Mouse (Mus musculus) kidney, embryonic 14.5 days (tissue): ENCODE data around the gene Mtcl1. TPM values are rescaled to one million over a fixed set of nuclear protein-coding genes. Genes with fewer than 3 reads are reported as not detected.

Experiments used
- ATAC-seq: fragments of 200-750 bp; cut with Nextera tagmentation; 2 replicates; pipeline ENCODE4 v1.8.0; 2017; ENCODE audit warnings: moderate number of reproducible peaks, mild to moderate bottlenecking, moderate TSS enrichment, moderate library complexity; ENCODE audit not compliant: low FRiP score, low TSS enrichment
- H3K27ac ChIP-seq: fragments of 300-500 bp; sonication (generic); 2 replicates; pipeline ENCODE4 v1.5.1; 2014; ENCODE audit warnings: low read depth, mild to moderate bottlenecking, low read length, moderate library complexity, mixed read lengths
- H3K27me3 ChIP-seq: fragments of 300-500 bp; sonication (generic); 2 replicates; pipeline ENCODE4 v1.6.1; 2014; ENCODE audit warnings: mild to moderate bottlenecking, low read length; ENCODE audit not compliant: control insufficient read depth, insufficient read depth
- H3K36me3 ChIP-seq: fragments of 300-500 bp; sonication (generic); 2 replicates; pipeline ENCODE4 v1.6.1; 2014; ENCODE audit warnings: low read length, mixed read lengths; ENCODE audit not compliant: control insufficient read depth, insufficient read depth
- H3K4me1 ChIP-seq: fragments of 300-500 bp; sonication (generic); 2 replicates; pipeline ENCODE4 v1.6.1; 2014; ENCODE audit warnings: low read length, mixed read lengths; ENCODE audit not compliant: control insufficient read depth, insufficient read depth
- H3K4me2 ChIP-seq: fragments of 300-500 bp; sonication (generic); replicated peaks from 2 replicates; pipeline ENCODE4 v1.6.1; 2014; ENCODE audit warnings: low read depth, mild to moderate bottlenecking, low read length
- H3K4me3 ChIP-seq: fragments of 300-500 bp; sonication (generic); 2 replicates; pipeline ENCODE4 v1.5.1; 2014; ENCODE audit warnings: mild to moderate bottlenecking, low read length
- H3K9ac ChIP-seq: fragments of 300-500 bp; sonication (generic); 2 replicates; pipeline ENCODE4 v1.6.1; 2014; ENCODE audit warnings: low read depth, mild to moderate bottlenecking, low read length, moderate library complexity
- H3K9me3 ChIP-seq: fragments of 300-500 bp; sonication (generic); 2 replicates; pipeline ENCODE4 v1.6.1; 2016; ENCODE audit warnings: low read length; ENCODE audit not compliant: control insufficient read depth
- WGBS: fragments of 180-500 bp; shearing (Covaris S2); extraction: QIAGEN DNeasy Blood & Tissue Kit; methylation state at CpG from one replicate; pipeline ENCODE4 v1.1.7; 2014; 5-methylcytosine and 5-hydroxymethylcytosine counted together
- polyA plus RNA-seq: library from polyadenylated mRNA; unstranded; fragments of >200 nt; fragmentation: Nextera tagmentation; extraction: Ambion mirVana; gene quantifications from 2 replicates; pipeline ENCODE4 v1.2.1, GENCODE M21; 2014

Gene Mtcl1
- polyA plus RNA-seq, 1 experiment from 2014 or later = 6.8 TPM

DNA sequence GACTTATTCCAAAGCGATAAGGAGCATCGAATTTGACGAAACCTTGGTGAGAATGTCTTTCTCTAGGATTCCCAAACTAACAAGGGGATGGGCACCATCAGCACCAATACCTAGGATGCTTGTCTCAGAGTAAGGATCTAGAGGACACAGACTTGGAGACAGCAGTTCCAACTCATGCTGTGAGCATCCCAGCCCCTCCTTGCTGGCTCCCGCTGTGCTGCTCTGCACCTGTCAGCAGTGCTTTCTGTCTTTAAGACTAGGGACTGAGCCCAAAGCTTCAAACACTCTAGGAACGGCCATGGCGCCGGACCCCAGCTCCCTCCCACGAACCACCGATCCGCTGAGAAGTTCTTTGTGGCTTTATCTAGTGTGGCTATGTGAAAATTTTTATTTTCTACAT lies 114.0 kb downstream of the Mtcl1 start:
- Histone ChIP-seq H3K9me3 (no peaks in the 10 kb centered on the region), H3K9ac (no peak overlapping the region), H3K4me2 (no peak overlapping the region), H3K4me1 (no peaks in the 10 kb centered on the region), H3K27me3 (no peaks in the 10 kb centered on the region), H3K27ac (no peak overlapping the region), H3K4me3 (no peak overlapping the region), H3K36me3 (no peaks in the 10 kb centered on the region)
- ATAC-seq = no peak
- WGBS = 94% methylated on average over 10 of the region's 10 CpGs

GRCm38 (mm10) chr17:66334894-66335293 lies 114.7 kb downstream of the Mtcl1 start:
- no peaks in the 10 kb centered on the region for H3K4me1 ChIP-seq
- H3K9me3 ChIP-seq = no peaks in the 10 kb centered on the region
- no peak overlapping the region for H3K4me2 ChIP-seq
- H3K27me3 ChIP-seq = no peaks in the 10 kb centered on the region
- no peak for ATAC-seq
- no peak overlapping the region for H3K4me3 ChIP-seq
- no peak overlapping the region for H3K27ac ChIP-seq
- H3K9ac ChIP-seq = no peak overlapping the region
- H3K36me3 ChIP-seq = no peaks in the 10 kb centered on the region
- WGBS = 73% methylated on average over 4 of the region's 4 CpGs

GRCm38 (mm10) chr17:66331207-66331606 lies 118.3 kb downstream of the Mtcl1 start:
- Histone ChIP-seq H3K4me2 (no peak overlapping the region), H3K4me3 (no peak overlapping the region), H3K9ac (no peak overlapping the region), H3K36me3 (no peaks in the 10 kb centered on the region), H3K27me3 (no peaks in the 10 kb centered on the region), H3K9me3 (no peaks in the 10 kb centered on the region), H3K27ac (no peak overlapping the region), H3K4me1 (no peaks in the 10 kb centered on the region)
- no peak for ATAC-seq
- WGBS = 80% methylated on average over 6 of the region's 6 CpGs

DNA sequence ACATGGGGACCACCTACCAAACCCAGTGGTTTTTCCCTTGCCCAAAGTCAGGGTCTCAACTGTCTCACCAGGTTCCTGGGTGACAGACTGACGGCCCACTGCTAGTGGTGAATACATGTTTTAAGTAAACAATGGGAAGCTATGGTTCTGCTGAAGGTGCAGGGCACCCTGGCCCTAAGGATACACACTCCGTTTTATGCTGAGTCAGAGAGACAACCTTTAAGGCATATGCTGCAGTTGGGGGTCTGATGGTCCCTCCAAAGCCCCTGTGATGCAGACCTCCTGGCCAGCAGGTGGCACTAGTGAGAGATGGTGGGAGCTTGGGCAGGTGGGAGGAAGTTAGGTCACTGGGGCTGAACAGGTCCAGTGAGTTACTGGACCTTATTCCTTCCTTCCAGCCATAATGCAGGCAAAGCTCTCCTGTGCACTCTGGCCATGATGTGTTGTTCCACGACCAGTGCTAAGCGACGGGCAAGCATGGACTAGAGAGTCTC lies 123.0 kb downstream of the Mtcl1 start:
- Histone ChIP-seq H3K9ac (no peak overlapping the region), H3K27ac (no peak overlapping the region), H3K9me3 (no peaks in the 10 kb centered on the region), H3K27me3 (no peaks in the 10 kb centered on the region), H3K4me1 (no peaks in the 10 kb centered on the region), H3K36me3 (no peaks in the 10 kb centered on the region), H3K4me2 (no peak overlapping the region), H3K4me3 (no peak overlapping the region)
- 91% methylated on average over 5 of the region's 5 CpGs for WGBS
- no peak for ATAC-seq

GRCm38 (mm10) chr17:66326204-66326545 lies 123.4 kb downstream of the Mtcl1 start:
- ATAC-seq = no peak
- WGBS = 68% methylated on average over 4 of the region's 4 CpGs
- H3K9me3 ChIP-seq = no peaks in the 10 kb centered on the region
- H3K4me1 ChIP-seq = no peaks in the 10 kb centered on the region
- no peak overlapping the region for H3K4me2 ChIP-seq
- H3K27me3 ChIP-seq = no peaks in the 10 kb centered on the region
- no peaks in the 10 kb centered on the region for H3K36me3 ChIP-seq
- H3K27ac ChIP-seq = no peak overlapping the region
- no peak overlapping the region for H3K9ac ChIP-seq
- H3K4me3 ChIP-seq = no peak overlapping the region

DNA sequence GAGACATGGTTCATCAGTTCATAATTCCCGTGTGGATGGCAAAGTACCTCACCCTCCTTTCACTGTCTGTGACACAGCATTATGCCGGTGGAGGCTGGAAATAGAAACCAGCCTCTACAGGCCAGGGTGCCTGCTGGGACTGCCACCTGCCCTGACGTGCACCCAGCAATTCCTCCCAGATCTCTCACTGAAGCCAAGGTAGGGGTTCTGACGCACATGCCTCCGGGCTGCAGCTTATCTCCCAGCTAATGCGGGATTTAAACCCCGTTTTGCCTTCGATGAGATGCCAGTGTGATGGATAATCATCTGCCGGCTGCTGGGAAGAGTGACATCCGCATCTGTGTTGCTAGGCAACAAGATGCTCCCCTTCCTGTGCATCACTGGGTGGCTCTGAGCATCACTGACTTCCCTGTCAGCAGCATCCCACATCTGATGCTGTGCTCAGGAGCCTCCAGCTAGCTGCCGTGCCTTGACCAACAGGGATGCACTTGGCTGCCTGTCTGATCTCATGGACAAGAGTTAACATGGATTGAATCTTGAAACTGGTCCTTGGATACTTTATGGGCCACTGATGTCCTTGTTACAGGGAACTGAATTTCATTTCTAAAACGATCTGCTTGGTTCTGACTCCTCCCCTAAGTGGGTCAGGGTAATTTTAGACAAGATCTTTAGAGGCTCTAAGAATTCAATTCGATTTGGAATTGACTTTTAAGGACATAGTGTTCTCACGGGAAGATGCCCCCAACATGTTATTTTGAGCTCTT lies 123.9 kb downstream of the Mtcl1 start:
- H3K27ac ChIP-seq = no peak overlapping the region
- no peak overlapping the region for H3K4me3 ChIP-seq
- H3K4me2 ChIP-seq = no peak overlapping the region
- no peaks in the 10 kb centered on the region for H3K9me3 ChIP-seq
- ATAC-seq = no peak
- H3K27me3 ChIP-seq = no peaks in the 10 kb centered on the region
- 61% methylated on average over 14 of the region's 14 CpGs for WGBS
- H3K36me3 ChIP-seq = no peaks in the 10 kb centered on the region
- no peaks in the 10 kb centered on the region for H3K4me1 ChIP-seq
- H3K9ac ChIP-seq = no peak overlapping the region

- whole genome bisulfite sequencing = 85% methylated on average over 3 of the region's 3 CpGs
- no peaks in the 10 kb centered on the region for H3K9me3 ChIP-seq
- no peak overlapping the region for H3K9ac ChIP-seq
- no peaks in the 10 kb centered on the region for H3K4me1 ChIP-seq
- H3K27ac ChIP-seq = no peak overlapping the region
- no peak for ATAC-seq
- no peaks in the 10 kb centered on the region for H3K36me3 ChIP-seq
- no peak overlapping the region for H3K4me2 ChIP-seq
- H3K27me3 ChIP-seq = no peaks in the 10 kb centered on the region
- no peak overlapping the region for H3K4me3 ChIP-seq
Measured at GRCm38 (mm10) chr17:66324836-66325235, 124.7 kb downstream of the Mtcl1 start.

GRCm38 (mm10) chr17:66322646-66323255 lies 126.8 kb downstream of the Mtcl1 start:
- Histone ChIP-seq H3K9ac (no peak overlapping the region), H3K9me3 (no peaks in the 10 kb centered on the region), H3K36me3 (no peaks in the 10 kb centered on the region), H3K4me2 (no peak overlapping the region), H3K4me1 (no peaks in the 10 kb centered on the region), H3K4me3 (no peak overlapping the region), H3K27me3 (no peaks in the 10 kb centered on the region), H3K27ac (no peak overlapping the region)
- 77% methylated on average over 15 of the region's 15 CpGs for WGBS
- no peak for ATAC-seq

- no peaks in the 10 kb centered on the region for H3K4me1 ChIP-seq
- no peak overlapping the region for H3K4me2 ChIP-seq
- H3K27ac ChIP-seq = no peak overlapping the region
- H3K9ac ChIP-seq = no peak overlapping the region
- H3K36me3 ChIP-seq = no peaks in the 10 kb centered on the region
- no peaks in the 10 kb centered on the region for H3K9me3 ChIP-seq
- 82% methylated on average over 14 of the region's 14 CpGs for WGBS
- H3K27me3 ChIP-seq = no peaks in the 10 kb centered on the region
- no peak for ATAC-seq
- no peak overlapping the region for H3K4me3 ChIP-seq
Measured at GRCm38 (mm10) chr17:66321933-66322332, 127.6 kb downstream of the Mtcl1 start.
